Mouse (Mus musculus): Measurements from ENCODE around the gene Cbln1. TPM values are rescaled to one million over a fixed set of nuclear protein-coding genes. Genes with fewer than 3 reads are reported as not detected.

Gene Cbln1
- polyA plus RNA-seq, 1 experiment from 2014 or later = 0.14 TPM

GRCm38 (mm10) chr8:87496511-87496910 is 24.1 kb upstream of the Cbln1 start:
- no peak overlapping the region for H3K4me3 ChIP-seq (replicated peaks; ENCODE audit: low read length)
- no peak for ATAC-seq (ENCODE audit: insufficient read depth, low FRiP score)

GRCm38 (mm10) chr8:87494862-87495261 is 22.5 kb upstream of the Cbln1 start:
- H3K27me3 ChIP-seq (ENCODE audit: control insufficient read depth, insufficient read depth, low read length) = no peaks in the 10 kb centered on the region
- no peak for ATAC-seq (ENCODE audit: insufficient read depth, low FRiP score)
- H3K4me2 ChIP-seq (ENCODE audit: low read depth, low read length) = no peak overlapping the region
- no peaks in the 10 kb centered on the region for H3K4me1 ChIP-seq (ENCODE audit: control insufficient read depth, insufficient read depth, low read length)
- no peak overlapping the region for H3K9ac ChIP-seq (ENCODE audit: low read length)
- no peak overlapping the region for H3K27ac ChIP-seq (ENCODE audit: low read length)
- no peaks in the 10 kb centered on the region for H3K36me3 ChIP-seq (ENCODE audit: control insufficient read depth, insufficient read depth, low read length)
- WGBS = 69% methylated on average over 9 of the region's 9 CpGs
- H3K9me3 ChIP-seq (replicated peaks; ENCODE audit: control insufficient read depth, low read length) = no peaks in the 10 kb centered on the region
- H3K4me3 ChIP-seq (replicated peaks; ENCODE audit: low read length) = no peak overlapping the region

More at GRCm38 (mm10) chr8:87496511-87496910, 24.1 kb upstream of the Cbln1 start:
- no peaks in the 10 kb centered on the region for H3K36me3 ChIP-seq (ENCODE audit: control insufficient read depth, insufficient read depth, low read length)
- H3K27me3 ChIP-seq (ENCODE audit: control insufficient read depth, insufficient read depth, low read length) = no peaks in the 10 kb centered on the region
- no peak overlapping the region for H3K27ac ChIP-seq (ENCODE audit: low read length)
- no peaks in the 10 kb centered on the region for H3K4me1 ChIP-seq (ENCODE audit: control insufficient read depth, insufficient read depth, low read length)
- H3K4me2 ChIP-seq (ENCODE audit: low read depth, low read length) = no peak overlapping the region
- 88% methylated on average over 7 of the region's 7 CpGs for WGBS
- H3K9me3 ChIP-seq (replicated peaks; ENCODE audit: control insufficient read depth, low read length) = no peaks in the 10 kb centered on the region
- H3K9ac ChIP-seq (ENCODE audit: low read length) = no peak overlapping the region

GRCm38 (mm10) chr8:87489841-87490415 is 17.5 kb upstream of the Cbln1 start:
- Histone ChIP-seq H3K4me2 (ENCODE audit: low read depth, low read length) (no peak overlapping the region), H3K9me3 (replicated peaks; ENCODE audit: control insufficient read depth, low read length) (no peaks in the 10 kb centered on the region), H3K9ac (ENCODE audit: low read length) (no peak overlapping the region), H3K27ac (ENCODE audit: low read length) (no peak overlapping the region), H3K4me3 (replicated peaks; ENCODE audit: low read length) (no peak overlapping the region), H3K36me3 (ENCODE audit: control insufficient read depth, insufficient read depth, low read length) (no peaks in the 10 kb centered on the region), H3K27me3 (ENCODE audit: control insufficient read depth, insufficient read depth, low read length) (no peaks in the 10 kb centered on the region), H3K4me1 (ENCODE audit: control insufficient read depth, insufficient read depth, low read length) (no peaks in the 10 kb centered on the region)
- ATAC-seq (ENCODE audit: insufficient read depth, low FRiP score) = no peak
- WGBS = 73% methylated on average over 5 of the region's 5 CpGs

GRCm38 (mm10) chr8:87481396-87481795 is 9.0 kb upstream of the Cbln1 start:
- H3K27ac ChIP-seq (ENCODE audit: low read length) = no peak overlapping the region
- H3K27me3 ChIP-seq (ENCODE audit: control insufficient read depth, insufficient read depth, low read length) = peaks cover 15% of the 10 kb centered on the region; the same call in 1 of the 2 replicates
- 63% methylated on average over 1 of the region's 1 CpGs for WGBS
- H3K9ac ChIP-seq (ENCODE audit: low read length) = no peak overlapping the region
- no peak overlapping the region for H3K4me2 ChIP-seq (ENCODE audit: low read depth, low read length)
- ATAC-seq (ENCODE audit: insufficient read depth, low FRiP score) = no peak
- H3K4me3 ChIP-seq (replicated peaks; ENCODE audit: low read length) = no peak overlapping the region
- no peaks in the 10 kb centered on the region for H3K9me3 ChIP-seq (replicated peaks; ENCODE audit: control insufficient read depth, low read length)
- no peaks in the 10 kb centered on the region for H3K4me1 ChIP-seq (ENCODE audit: control insufficient read depth, insufficient read depth, low read length)
- H3K36me3 ChIP-seq (ENCODE audit: control insufficient read depth, insufficient read depth, low read length) = no peaks in the 10 kb centered on the region

GRCm38 (mm10) chr8:87478221-87478620 is 5.8 kb upstream of the Cbln1 start:
- Histone ChIP-seq H3K4me3 (replicated peaks; ENCODE audit: low read length) (no peak overlapping the region), H3K9me3 (replicated peaks; ENCODE audit: control insufficient read depth, low read length) (no peaks in the 10 kb centered on the region), H3K9ac (ENCODE audit: low read length) (no peak overlapping the region), H3K4me1 (ENCODE audit: control insufficient read depth, insufficient read depth, low read length) (peaks cover 1% of the 10 kb centered on the region; the same call in 1 of the 2 replicates), H3K27me3 (ENCODE audit: control insufficient read depth, insufficient read depth, low read length) (peaks cover 40% of the 10 kb centered on the region), H3K27ac (ENCODE audit: low read length) (no peak overlapping the region), H3K4me2 (ENCODE audit: low read depth, low read length) (no peak overlapping the region), H3K36me3 (ENCODE audit: control insufficient read depth, insufficient read depth, low read length) (no peaks in the 10 kb centered on the region)
- ATAC-seq (ENCODE audit: insufficient read depth, low FRiP score) = no peak
- WGBS = 45% methylated on average over 3 of the region's 3 CpGs

- peaks cover 9% of the 10 kb centered on the region for H3K4me1 ChIP-seq (ENCODE audit: control insufficient read depth, insufficient read depth, low read length)
- no peaks in the 10 kb centered on the region for H3K36me3 ChIP-seq (ENCODE audit: control insufficient read depth, insufficient read depth, low read length)
- ATAC-seq (ENCODE audit: insufficient read depth, low FRiP score) = no peak
- H3K27me3 ChIP-seq (ENCODE audit: control insufficient read depth, insufficient read depth, low read length) = peaks cover 49% of the 10 kb centered on the region
- H3K9me3 ChIP-seq (replicated peaks; ENCODE audit: control insufficient read depth, low read length) = no peaks in the 10 kb centered on the region
- no peak overlapping the region for H3K27ac ChIP-seq (ENCODE audit: low read length)
- 59% methylated on average over 3 of the region's 3 CpGs for WGBS
- no peak overlapping the region for H3K4me2 ChIP-seq (ENCODE audit: low read depth, low read length)
- H3K9ac ChIP-seq (ENCODE audit: low read length) = no peak overlapping the region
- no peak overlapping the region for H3K4me3 ChIP-seq (replicated peaks; ENCODE audit: low read length)
Observed at GRCm38 (mm10) chr8:87477102-87477645, 4.8 kb upstream of the Cbln1 start.

GRCm38 (mm10) chr8:87475551-87475950 is 3.1 kb upstream of the Cbln1 start:
- peaks cover 19% of the 10 kb centered on the region for H3K4me1 ChIP-seq (ENCODE audit: control insufficient read depth, insufficient read depth, low read length)
- H3K36me3 ChIP-seq (ENCODE audit: control insufficient read depth, insufficient read depth, low read length) = no peaks in the 10 kb centered on the region
- H3K27ac ChIP-seq (ENCODE audit: low read length) = no peak overlapping the region
- no peak overlapping the region for H3K9ac ChIP-seq (ENCODE audit: low read length)
- WGBS = 56% methylated on average over 3 of the region's 3 CpGs
- no peak overlapping the region for H3K4me3 ChIP-seq (replicated peaks; ENCODE audit: low read length)
- H3K4me2 ChIP-seq (ENCODE audit: low read depth, low read length) = no peak overlapping the region
- ATAC-seq (ENCODE audit: insufficient read depth, low FRiP score) = no peak
- H3K9me3 ChIP-seq (replicated peaks; ENCODE audit: control insufficient read depth, low read length) = no peaks in the 10 kb centered on the region
- H3K27me3 ChIP-seq (ENCODE audit: control insufficient read depth, insufficient read depth, low read length) = peaks cover 65% of the 10 kb centered on the region

GRCm38 (mm10) chr8:87474379-87474778 is 2.0 kb upstream of the Cbln1 start:
- no peak overlapping the region for H3K4me2 ChIP-seq (ENCODE audit: low read depth, low read length)
- H3K4me1 ChIP-seq (ENCODE audit: control insufficient read depth, insufficient read depth, low read length) = peaks cover 26% of the 10 kb centered on the region
- no peak for ATAC-seq (ENCODE audit: insufficient read depth, low FRiP score)
- no peaks in the 10 kb centered on the region for H3K36me3 ChIP-seq (ENCODE audit: control insufficient read depth, insufficient read depth, low read length)
- H3K9ac ChIP-seq (ENCODE audit: low read length) = no peak overlapping the region
- H3K27me3 ChIP-seq (ENCODE audit: control insufficient read depth, insufficient read depth, low read length) = peaks cover 77% of the 10 kb centered on the region
- no peak overlapping the region for H3K27ac ChIP-seq (ENCODE audit: low read length)
- WGBS = 71% methylated on average over 8 of the region's 8 CpGs
- H3K4me3 ChIP-seq (replicated peaks; ENCODE audit: low read length) = no peak overlapping the region
- no peaks in the 10 kb centered on the region for H3K9me3 ChIP-seq (replicated peaks; ENCODE audit: control insufficient read depth, low read length)

- no peak overlapping the region for H3K4me2 ChIP-seq (ENCODE audit: low read depth, low read length)
Observed at GRCm38 (mm10) chr8:87473940-87474339, 1.5 kb upstream of the Cbln1 start.

More at GRCm38 (mm10) chr8:87473940-87474339, 1.5 kb upstream of the Cbln1 start:
- no peaks in the 10 kb centered on the region for H3K36me3 ChIP-seq (ENCODE audit: control insufficient read depth, insufficient read depth, low read length)
- ATAC-seq (ENCODE audit: insufficient read depth, low FRiP score) = no peak
- H3K27me3 ChIP-seq (ENCODE audit: control insufficient read depth, insufficient read depth, low read length) = peaks cover 78% of the 10 kb centered on the region
- H3K9ac ChIP-seq (ENCODE audit: low read length) = no peak overlapping the region
- WGBS = 52% methylated on average over 2 of the region's 2 CpGs
- H3K27ac ChIP-seq (ENCODE audit: low read length) = no peak overlapping the region
- no peak overlapping the region for H3K4me3 ChIP-seq (replicated peaks; ENCODE audit: low read length)
- H3K9me3 ChIP-seq (replicated peaks; ENCODE audit: control insufficient read depth, low read length) = no peaks in the 10 kb centered on the region
- peaks cover 26% of the 10 kb centered on the region for H3K4me1 ChIP-seq (ENCODE audit: control insufficient read depth, insufficient read depth, low read length)
